Mouse (Mus musculus) activated CD4-positive, CD25-positive, alpha-beta regulatory T cell, adult 4 months (primary cell): ENCODE results near the gene Hs1bp3. TPM values are rescaled to one million over a fixed set of nuclear protein-coding genes. Genes with fewer than 3 reads are reported as not detected.

Source experiments
- ATAC-seq: one replicate; pipeline ENCODE4 v1.8.0; 2017
- polyA plus RNA-seq, 2 experiments: library from polyadenylated mRNA; unstranded; fragments of 100-300 nt; shearing (Covaris generic); gene quantifications; one replicate each; pipeline ENCODE4 v1.2.1; 2017

The Hs1bp3 gene
- polyA plus RNA-seq, 2 experiments from 2014 or later, result 3.3 TPM

DNA sequence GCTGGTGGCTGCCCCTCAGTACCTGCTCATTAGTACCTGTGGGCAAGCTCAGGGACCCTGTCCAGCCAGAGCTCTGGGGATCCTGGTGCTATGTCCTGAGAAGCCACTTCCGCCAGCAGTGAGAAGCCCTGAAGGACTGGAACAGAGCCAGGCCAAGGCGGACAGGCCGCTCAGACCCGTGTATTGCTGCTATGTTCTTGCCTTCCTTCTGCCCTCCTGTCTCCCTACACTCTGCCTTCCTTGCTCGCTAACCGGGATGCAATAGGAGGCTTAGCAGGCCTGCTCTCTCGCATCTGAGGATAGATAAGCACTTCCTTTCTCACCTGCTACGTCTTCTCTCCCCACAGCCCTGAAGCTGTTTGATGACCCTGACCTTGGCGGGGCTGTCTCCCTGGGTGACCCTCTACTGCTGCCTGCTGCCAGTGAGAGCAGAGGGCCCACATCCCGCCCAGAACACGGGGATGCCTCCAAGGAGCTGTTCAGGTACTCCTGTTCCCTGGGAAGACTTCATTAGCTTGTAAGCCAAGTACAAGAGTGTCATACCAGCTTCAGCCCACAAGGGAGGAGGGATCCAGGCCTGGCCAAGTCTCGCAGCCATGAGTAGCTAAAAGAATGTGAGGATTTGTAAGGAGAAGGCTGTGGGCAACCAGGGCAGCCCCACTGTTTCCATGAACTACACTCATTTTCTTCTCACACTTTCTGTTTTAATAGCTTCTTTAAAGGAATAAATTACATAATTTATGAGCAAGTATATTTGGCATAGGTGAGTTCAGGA is 24.2 kb downstream of the Hs1bp3 start:
- ATAC-seq, result no peak

DNA sequence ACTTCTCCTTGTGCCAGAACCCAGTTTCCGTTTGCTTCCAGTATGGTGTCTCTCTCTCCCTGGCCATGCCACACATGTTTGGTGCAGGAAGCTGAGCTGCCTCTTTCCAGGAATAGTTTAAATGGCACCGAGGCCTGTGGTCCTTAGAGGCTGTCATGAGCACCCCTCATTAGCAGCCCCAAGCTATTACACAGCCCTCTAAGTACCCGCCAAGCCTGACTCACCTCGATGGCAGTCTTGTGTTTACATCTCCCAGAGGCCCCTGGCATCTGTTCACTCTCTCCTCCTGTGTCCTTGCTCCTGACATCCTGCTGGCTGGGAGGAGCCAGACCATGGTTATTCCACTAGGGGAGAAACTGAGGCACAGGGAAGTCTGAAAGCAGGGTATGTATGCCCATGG is 25.3 kb downstream of the Hs1bp3 start:
- ATAC-seq, result no peak

DNA sequence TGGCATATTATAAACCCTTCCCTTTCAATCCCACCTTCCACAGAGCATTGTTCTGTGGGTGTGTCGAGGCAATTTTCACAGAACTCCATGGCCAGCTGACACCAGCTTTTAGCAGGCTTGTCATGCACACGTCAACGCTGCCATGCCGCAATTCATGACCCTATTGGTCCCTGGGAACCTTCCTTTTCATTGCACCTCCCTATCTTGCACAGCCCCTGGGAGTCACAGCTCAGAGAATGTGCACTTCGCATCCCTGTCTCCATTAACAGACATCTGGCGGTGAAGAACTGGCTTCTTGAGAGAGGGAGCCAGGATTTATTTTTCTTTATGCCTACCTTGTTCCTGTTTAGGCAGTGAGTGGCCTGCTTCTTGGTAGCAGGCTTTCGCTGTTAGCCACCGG is 25.7 kb downstream of the Hs1bp3 start:
- no peak for ATAC-seq

DNA sequence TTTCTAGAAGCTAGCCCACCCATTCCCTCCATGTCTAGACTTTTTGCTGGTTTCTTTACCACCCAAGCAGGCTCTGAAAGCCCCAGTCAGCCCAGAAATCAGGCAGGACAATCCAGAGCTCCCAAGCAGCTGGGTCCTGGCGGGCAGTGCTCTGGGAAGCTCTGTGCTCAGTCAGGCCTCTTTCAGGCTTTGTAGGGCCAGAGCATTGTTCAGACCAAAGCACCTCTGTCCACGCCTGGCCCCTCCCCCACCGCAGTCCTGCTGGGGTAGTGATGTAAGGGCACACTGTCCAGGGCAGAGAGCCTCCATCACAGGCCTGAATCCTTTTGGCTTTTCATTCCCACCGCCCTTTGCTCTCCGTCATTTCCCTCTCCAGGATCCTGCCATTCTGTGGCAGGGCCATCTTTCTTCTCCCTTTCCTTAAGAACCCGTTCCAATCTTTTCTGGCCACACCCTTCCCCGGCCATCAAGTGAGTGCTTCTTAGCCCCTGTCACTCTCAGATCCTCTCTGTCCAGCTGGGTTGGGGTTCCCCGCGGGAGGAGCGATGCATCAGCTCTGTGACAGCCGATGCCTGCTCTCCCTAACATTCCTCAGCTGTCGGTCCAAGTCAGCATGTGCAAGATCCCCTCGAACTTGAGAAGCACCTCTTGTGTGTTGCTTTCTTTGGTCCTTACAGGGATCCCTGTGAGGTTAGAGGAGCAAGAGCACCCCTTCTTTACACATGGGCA is 26.5 kb downstream of the Hs1bp3 start:
- ATAC-seq, result no peak

DNA sequence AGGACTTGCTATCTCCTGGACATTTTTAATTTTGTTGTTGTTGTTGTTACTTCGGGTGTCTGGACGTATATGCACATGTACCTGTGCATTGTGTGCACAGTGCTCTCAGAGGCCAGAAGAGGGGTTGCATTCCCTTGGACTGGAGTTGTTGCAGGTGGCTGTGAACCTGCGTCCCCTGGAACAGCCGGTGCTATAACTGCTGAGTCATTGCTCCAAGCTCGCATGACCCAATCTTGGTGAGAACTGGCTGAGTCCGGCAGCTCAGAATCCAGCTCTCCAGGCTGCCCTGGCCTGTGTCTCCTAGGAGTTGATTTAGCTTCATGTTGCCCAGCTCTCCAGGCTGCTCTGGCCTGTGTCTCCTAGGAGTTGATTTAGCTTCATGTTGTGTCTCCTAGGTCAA is 27.8 kb downstream of the Hs1bp3 start:
- ATAC-seq, result no peak

DNA sequence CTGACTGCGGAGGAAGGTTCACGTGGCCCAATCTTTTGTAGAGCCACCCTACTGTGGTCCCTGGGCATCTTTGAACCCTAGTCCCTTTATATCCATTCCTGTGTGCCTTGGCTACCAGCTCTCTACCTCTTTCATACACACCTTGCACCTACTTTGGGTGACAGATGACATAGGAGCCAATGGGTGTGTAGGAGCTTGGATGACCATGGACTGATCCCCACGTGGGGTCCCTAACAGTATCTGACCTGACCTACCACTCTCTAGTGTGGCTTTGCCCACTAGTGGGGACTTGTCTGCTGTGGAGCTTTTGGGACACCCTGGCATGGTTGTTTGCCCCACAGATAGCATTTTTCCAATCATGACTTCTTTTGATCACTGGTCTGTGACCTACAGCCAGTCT is 30.1 kb downstream of the Hs1bp3 start:
- ATAC-seq, result no peak

GRCm38 (mm10) chr12:8344897-8345296 is 31.7 kb downstream of the Hs1bp3 start:
- peak; percentile 67 for ATAC-seq

DNA sequence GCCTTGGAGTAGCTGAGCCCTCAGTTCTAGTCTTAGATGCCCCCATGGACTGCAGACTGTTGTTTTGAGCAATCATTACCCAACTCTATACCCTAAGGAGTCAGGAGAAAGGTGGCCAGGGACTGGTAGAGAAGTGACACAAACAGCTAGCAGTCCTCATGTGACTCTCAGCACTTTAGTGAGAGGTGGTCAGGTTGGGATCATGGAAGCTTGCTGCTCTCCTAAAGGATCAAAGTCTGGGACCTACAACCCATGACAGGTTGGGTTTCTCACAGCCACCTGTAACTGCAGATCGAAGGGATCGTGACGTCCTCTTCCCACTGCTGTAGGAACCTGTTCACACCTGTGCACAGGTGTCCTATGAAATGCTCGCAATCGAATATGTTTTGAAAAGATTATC is 32.3 kb downstream of the Hs1bp3 start:
- no peak for ATAC-seq

DNA sequence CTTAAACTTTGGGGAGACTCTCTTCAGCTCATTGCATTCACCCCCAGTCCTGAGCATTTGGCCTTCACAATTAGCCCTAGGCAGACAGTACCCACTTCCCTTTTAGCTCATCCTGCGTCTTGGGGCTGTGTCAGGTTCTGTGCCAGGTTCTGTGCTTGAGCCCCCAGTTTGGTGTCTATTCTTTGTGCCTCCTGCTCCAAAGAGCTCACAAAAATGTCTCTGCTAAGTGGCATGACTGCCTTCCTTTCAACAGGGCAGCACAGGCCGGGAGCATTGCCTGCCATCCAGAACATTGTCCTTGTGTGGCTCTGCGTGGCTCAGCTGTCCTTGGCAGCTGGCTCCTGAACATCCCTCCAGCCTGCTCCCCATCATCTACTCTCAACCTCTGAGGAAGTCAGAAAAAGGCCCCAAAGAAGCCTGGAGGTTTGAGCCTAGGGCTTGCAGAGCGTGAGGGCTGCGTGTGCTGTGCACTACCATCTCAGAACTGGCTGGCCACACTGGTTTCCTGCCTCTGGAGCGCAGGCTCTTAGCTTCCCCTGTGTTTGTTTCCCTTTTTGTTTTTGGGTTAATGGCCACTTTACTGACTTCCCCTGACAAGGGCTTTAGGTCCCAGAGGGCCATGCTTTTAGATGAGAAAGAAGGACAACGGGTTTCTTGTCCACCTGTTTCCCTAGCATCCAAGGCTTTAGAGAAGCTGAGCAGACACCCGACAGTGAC is 34.7 kb downstream of the Hs1bp3 start:
- ATAC-seq, result no peak

DNA sequence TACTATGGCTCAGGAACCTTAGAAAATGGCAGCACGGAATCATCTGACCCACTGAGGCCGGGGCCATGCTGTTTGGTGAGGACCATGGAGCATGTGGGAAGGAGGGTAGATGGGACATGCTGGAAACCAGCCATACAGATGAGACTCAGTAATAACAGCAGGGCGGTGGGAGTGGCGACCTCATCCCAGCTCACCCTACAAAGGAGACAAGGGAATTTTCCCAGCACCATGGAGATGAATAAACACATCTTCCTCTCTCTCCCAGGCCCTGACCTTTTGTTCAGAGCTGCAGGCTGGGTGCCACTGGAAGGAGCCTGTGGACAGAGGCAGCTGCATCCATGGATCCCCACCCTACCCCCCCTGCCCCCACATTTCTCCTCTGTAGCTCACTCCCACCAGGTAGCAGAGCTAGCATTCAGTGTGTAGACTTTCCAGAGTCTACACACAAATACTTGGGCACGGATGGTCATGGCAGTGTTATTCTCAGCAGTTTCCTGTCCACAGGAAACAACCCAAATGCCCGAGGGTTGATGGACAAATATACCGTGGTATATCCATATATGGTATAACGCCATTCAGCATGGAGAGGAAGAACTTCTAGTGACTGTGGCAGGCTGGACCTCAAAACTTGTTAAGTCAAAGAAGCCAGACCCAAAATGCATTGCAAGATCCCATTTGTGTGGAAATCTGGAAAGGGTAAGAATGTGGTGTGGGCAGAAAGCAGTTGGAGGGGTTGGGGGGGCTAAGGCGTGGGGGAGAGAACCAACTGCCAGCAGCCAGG is 35.7 kb downstream of the Hs1bp3 start:
- no peak for ATAC-seq

DNA sequence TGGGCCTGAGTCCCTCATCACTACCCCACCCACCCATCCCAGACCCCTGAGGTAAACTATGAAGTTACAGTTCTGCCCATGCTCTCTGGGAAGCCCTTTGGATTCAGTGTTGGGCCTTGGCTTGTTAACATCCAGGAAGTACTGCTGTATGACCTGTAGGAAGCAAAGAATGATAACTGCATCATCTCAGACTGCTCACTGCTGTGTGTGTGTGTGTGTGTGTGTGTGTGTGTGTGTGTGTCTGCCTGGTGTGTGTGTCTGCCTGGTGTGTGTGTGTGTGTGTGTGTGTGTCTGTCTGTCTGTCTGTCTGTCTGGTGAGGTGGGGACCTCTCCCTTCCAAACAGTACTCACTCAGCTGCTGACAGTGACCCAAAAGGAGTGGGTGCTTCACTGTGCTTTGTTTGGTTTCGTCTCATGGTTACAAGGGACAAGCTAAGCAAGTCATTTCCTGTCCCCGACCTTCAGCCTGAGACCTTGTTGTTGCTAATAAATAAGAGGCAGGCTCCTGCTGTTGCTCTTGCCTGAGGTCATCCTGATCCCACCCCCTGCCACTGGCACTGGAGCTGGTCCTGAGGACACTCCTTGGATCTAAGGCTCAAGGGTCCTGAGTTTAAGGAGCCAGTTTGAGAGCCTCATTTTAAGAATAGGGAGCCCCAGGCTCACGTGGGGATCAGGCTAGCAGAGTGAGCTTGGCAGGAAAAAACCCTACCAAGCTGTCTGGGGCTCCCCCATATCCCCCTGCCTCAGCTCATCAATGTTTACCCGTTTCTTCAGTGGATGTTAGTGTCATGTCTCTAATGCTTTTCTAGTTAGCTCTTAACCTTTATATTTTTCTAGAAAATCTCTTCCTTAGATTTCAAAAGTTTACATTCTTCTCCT is 38.0 kb downstream of the Hs1bp3 start:
- ATAC-seq, result peak; percentile 93

GRCm38 (mm10) chr12:8353071-8353470 is 39.8 kb downstream of the Hs1bp3 start:
- peak; percentile 24 for ATAC-seq

- ATAC-seq, result no peak
Observed at GRCm38 (mm10) chr12:8354187-8354586, 41.0 kb downstream of the Hs1bp3 start.

DNA sequence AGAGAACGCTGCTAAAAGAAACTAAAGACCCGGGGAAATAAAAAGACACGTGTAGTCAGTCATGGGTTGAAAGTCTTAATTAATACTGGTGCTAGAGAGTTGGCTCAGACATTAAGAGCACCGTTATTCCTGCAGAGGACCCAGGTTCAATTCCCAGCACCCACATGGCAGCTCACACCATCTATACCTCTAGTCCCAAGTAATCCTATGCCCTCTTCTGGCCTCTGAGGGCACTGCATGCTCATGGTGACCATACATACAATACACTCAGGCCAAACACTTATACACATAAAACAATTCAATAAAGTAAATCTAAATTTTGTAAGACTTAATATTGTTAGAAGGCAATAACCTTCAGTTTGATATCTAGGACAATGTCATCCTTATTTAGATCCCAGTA is 41.8 kb downstream of the Hs1bp3 start:
- ATAC-seq, result no peak

DNA sequence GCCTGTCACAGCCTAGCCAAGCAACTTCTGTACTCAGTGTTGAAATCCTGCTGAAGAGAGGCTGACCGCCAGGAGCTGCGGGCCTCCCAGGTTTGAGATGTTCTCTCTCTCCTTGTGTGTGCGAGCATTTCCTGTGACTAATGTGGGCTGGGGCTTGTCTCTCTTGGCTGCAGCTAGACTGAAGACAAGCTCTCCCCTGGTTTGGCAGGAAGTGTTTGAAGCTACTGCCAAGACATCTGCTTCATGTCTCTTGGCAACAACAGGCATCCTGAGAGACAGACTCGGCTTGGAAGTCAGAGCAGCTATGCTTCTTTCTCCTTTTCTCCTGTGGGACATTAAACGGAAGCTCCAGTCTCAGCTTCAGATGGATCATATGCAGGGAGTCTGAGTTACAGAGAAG is 44.2 kb downstream of the Hs1bp3 start:
- ATAC-seq, result peak; percentile 73

GRCm38 (mm10) chr12:8358344-8358966 is 45.2 kb downstream of the Hs1bp3 start:
- ATAC-seq, result no peak

GRCm38 (mm10) chr12:8359418-8360112 is 46.3 kb downstream of the Hs1bp3 start:
- ATAC-seq, result peak; percentile 87

- ATAC-seq, result no peak
Observed at GRCm38 (mm10) chr12:8361866-8362265, 48.6 kb downstream of the Hs1bp3 start.

DNA sequence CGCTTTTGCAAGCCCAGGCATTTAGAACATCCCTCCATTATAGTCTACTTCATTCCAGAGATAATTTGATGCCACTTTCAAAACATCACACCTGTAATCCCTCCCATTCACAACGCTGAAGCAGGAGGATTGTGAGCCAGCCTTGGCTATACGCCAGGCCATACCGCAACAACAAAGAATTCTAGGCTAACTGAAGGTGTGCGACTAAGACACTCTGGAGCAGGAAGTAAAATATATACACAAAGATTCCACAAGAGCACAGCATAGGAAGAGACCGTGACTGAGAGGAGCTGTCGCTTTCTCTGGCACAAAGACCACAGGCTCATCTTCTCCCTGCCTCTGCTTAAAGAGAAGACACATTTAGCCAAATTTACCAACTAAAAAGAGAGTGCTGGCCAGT is 49.2 kb downstream of the Hs1bp3 start:
- no peak for ATAC-seq

- ATAC-seq, result no peak
Observed at GRCm38 (mm10) chr12:8364321-8364838, 51.1 kb downstream of the Hs1bp3 start.
